Mouse (Mus musculus) stomach, embryonic 15.5 days (tissue): ENCODE data around the gene Gm45021. TPM values are rescaled to one million over a fixed set of nuclear protein-coding genes. Genes with fewer than 3 reads are reported as not detected.

ENCODE experiments used
- ATAC-seq: fragments of 200-750 bp; cut with Nextera tagmentation; 2 replicates; pipeline ENCODE4 v1.8.0; 2017; ENCODE audit warnings: low read depth, moderate number of reproducible peaks, moderate TSS enrichment; ENCODE audit not compliant: insufficient read depth, low FRiP score
- H3K27ac ChIP-seq: fragments of 300-500 bp; sonication (generic); 2 replicates; pipeline ENCODE4 v1.5.1; 2015; ENCODE audit warnings: mild to moderate bottlenecking, inconsistent platforms
- H3K27me3 ChIP-seq: fragments of 300-500 bp; sonication (generic); replicated peaks from 2 replicates; pipeline ENCODE4 v1.6.1; 2015; ENCODE audit warnings: inconsistent platforms
- H3K36me3 ChIP-seq: fragments of 300-500 bp; sonication (generic); 2 replicates; pipeline ENCODE4 v1.6.1; 2015; ENCODE audit warnings: inconsistent platforms
- H3K4me1 ChIP-seq: fragments of 300-500 bp; sonication (generic); 2 replicates; pipeline ENCODE4 v1.6.1; 2015; ENCODE audit warnings: inconsistent platforms
- H3K4me2 ChIP-seq: fragments of 300-500 bp; sonication (generic); 2 replicates; pipeline ENCODE4 v1.6.1; 2015; ENCODE audit warnings: mild to moderate bottlenecking, inconsistent platforms
- H3K4me3 ChIP-seq: fragments of 300-500 bp; sonication (generic); replicated peaks from 2 replicates; pipeline ENCODE4 v1.5.1; 2015; ENCODE audit warnings: inconsistent platforms
- H3K9ac ChIP-seq: fragments of 300-500 bp; sonication (generic); 2 replicates; pipeline ENCODE4 v1.6.1; 2015; ENCODE audit warnings: inconsistent platforms
- H3K9me3 ChIP-seq: fragments of 300-500 bp; sonication (generic); 2 replicates; pipeline ENCODE4 v1.6.1; 2016; ENCODE audit warnings: inconsistent platforms
- WGBS: fragments of 180-500 bp; shearing (Covaris S2); methylation state at CpG from one replicate; pipeline ENCODE4 v1.1.7; 2015; 5-methylcytosine and 5-hydroxymethylcytosine counted together
- polyA plus RNA-seq: library from polyadenylated mRNA; unstranded; fragments of >200 nt; fragmentation: Nextera tagmentation; extraction: Ambion mirVana; gene quantifications from 2 replicates; pipeline ENCODE4 v1.2.1, GENCODE M21; 2015

The Gm45021 gene
- polyA plus RNA-seq, 1 experiment from 2014 or later: not detected

GRCm38 (mm10) chr6:48573981-48574380 lies 15.4 kb upstream of the Gm45021 start:
- 60% methylated on average over 3 of the region's 3 CpGs for WGBS

GRCm38 (mm10) chr6:48578736-48579135 lies 10.7 kb upstream of the Gm45021 start:
- no peak overlapping the region for H3K9ac ChIP-seq
- 29% methylated on average over 5 of the region's 5 CpGs for WGBS
- H3K9me3 ChIP-seq: no peaks in the 10 kb centered on the region
- ATAC-seq: no peak
- no peaks in the 10 kb centered on the region for H3K27me3 ChIP-seq
- H3K36me3 ChIP-seq: no peaks in the 10 kb centered on the region
- H3K4me2 ChIP-seq: no peak overlapping the region
- H3K4me3 ChIP-seq: no peak overlapping the region
- peaks cover 3% of the 10 kb centered on the region; the same call in 1 of the 2 replicates for H3K4me1 ChIP-seq
- H3K27ac ChIP-seq: peak overlapping the region; percentile 78

More at GRCm38 (mm10) chr6:48573981-48574380, 15.4 kb upstream of the Gm45021 start:
- no peaks in the 10 kb centered on the region for H3K9me3 ChIP-seq
- H3K36me3 ChIP-seq: no peaks in the 10 kb centered on the region
- H3K27me3 ChIP-seq: no peaks in the 10 kb centered on the region
- H3K4me1 ChIP-seq: peaks cover 9% of the 10 kb centered on the region
- H3K4me2 ChIP-seq: no peak overlapping the region
- H3K4me3 ChIP-seq: no peak overlapping the region
- no peak for ATAC-seq
- H3K27ac ChIP-seq: peak overlapping the region; percentile 54
- no peak overlapping the region for H3K9ac ChIP-seq

DNA sequence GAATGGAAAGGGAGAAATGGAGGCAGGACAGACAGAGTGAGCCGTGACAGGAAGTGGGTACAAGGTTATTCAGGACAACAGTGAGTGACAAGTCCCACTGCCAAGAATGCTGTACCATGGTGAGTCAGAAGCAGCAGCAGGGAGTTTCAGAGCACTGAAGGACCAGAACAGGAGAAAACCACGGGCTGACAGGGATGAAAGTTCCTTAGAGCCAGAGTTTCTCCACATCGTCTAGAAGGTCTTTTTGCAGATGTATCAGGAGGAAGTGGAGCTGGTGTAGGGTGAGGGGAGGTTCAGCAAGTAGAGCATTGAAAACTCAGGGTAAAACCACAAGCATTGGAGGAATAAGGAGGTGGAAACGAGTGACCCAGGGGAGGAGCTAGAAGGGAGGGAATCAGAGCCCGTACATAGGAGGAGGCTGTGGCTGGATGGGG lies 10.2 kb upstream of the Gm45021 start:
- Histone ChIP-seq H3K4me3 (no peak overlapping the region), H3K9me3 (no peaks in the 10 kb centered on the region), H3K9ac (no peak overlapping the region), H3K36me3 (no peaks in the 10 kb centered on the region), H3K4me2 (no peak overlapping the region; the same call in 1 of the 2 replicates), H3K27me3 (no peaks in the 10 kb centered on the region), H3K27ac (peak overlapping the region; percentile 78), H3K4me1 (peaks cover 3% of the 10 kb centered on the region; the same call in 1 of the 2 replicates)
- ATAC-seq: no peak; the same call in 1 of the 2 replicates
- WGBS: 17% methylated on average over 5 of the region's 5 CpGs

- no peak overlapping the region for H3K9ac ChIP-seq
- H3K27ac ChIP-seq: no peak overlapping the region
- H3K36me3 ChIP-seq: no peaks in the 10 kb centered on the region
- 39% methylated on average over 3 of the region's 3 CpGs for WGBS
- no peaks in the 10 kb centered on the region for H3K27me3 ChIP-seq
- H3K9me3 ChIP-seq: no peaks in the 10 kb centered on the region
- H3K4me3 ChIP-seq: no peak overlapping the region
- peaks cover 3% of the 10 kb centered on the region; the same call in 1 of the 2 replicates for H3K4me1 ChIP-seq
- ATAC-seq: no peak
- no peak overlapping the region for H3K4me2 ChIP-seq
These were observed 8.2 kb upstream of the Gm45021 start for GRCm38 (mm10) chr6:48581257-48581656.

- 75% methylated on average over 3 of the region's 3 CpGs for WGBS
- Histone ChIP-seq H3K4me1 (peaks cover 3% of the 10 kb centered on the region; the same call in 1 of the 2 replicates), H3K27ac (no peak overlapping the region), H3K4me2 (no peak overlapping the region), H3K4me3 (no peak overlapping the region), H3K9ac (no peak overlapping the region), H3K9me3 (no peaks in the 10 kb centered on the region), H3K27me3 (no peaks in the 10 kb centered on the region), H3K36me3 (no peaks in the 10 kb centered on the region)
- ATAC-seq: no peak
These were observed 7.4 kb upstream of the Gm45021 start for GRCm38 (mm10) chr6:48582037-48582436.

GRCm38 (mm10) chr6:48591221-48591845 lies 1.9 kb downstream of the Gm45021 start:
- H3K36me3 ChIP-seq: peaks cover 6% of the 10 kb centered on the region
- H3K4me1 ChIP-seq: peaks cover 16% of the 10 kb centered on the region
- H3K9ac ChIP-seq: no peak overlapping the region
- H3K27ac ChIP-seq: no peak overlapping the region
- H3K4me2 ChIP-seq: no peak overlapping the region
- H3K4me3 ChIP-seq: no peak overlapping the region
- no peaks in the 10 kb centered on the region for H3K9me3 ChIP-seq
- ATAC-seq: no peak
- WGBS: 79% methylated on average over 3 of the region's 3 CpGs
- no peaks in the 10 kb centered on the region for H3K27me3 ChIP-seq

- no peak overlapping the region for H3K9ac ChIP-seq
- WGBS: 85% methylated on average over 6 of the region's 6 CpGs
- no peak for ATAC-seq
These were observed 2.5 kb downstream of the Gm45021 start for GRCm38 (mm10) chr6:48591871-48592270.

GRCm38 (mm10) chr6:48593158-48594042 lies 4.0 kb downstream of the Gm45021 start, which contains the start of the genes Repin1 and Gm44965:
Repin1 (plus strand) TSS chr6:48593883.
Gm44965 (plus strand) TSS chr6:48593941.
- peak within 1 kb of the TSS; percentile 80 for H3K4me2 ChIP-seq
- no peaks in the 10 kb centered on the region for H3K27me3 ChIP-seq
- ATAC-seq: peak; percentile 89
- peak within 1 kb of the TSS; percentile 86 for H3K9ac ChIP-seq
- peak within 1 kb of the TSS; percentile 81 for H3K4me3 ChIP-seq
- WGBS: 6% methylated on average over 45 of the region's 45 CpGs
- no peaks in the 10 kb centered on the region; the same call in 1 of the 2 replicates for H3K9me3 ChIP-seq
- peaks cover 27% of the 10 kb centered on the region for H3K36me3 ChIP-seq
- peak within 1 kb of the TSS; percentile 84 for H3K27ac ChIP-seq
- peaks cover 16% of the 10 kb centered on the region for H3K4me1 ChIP-seq

More at GRCm38 (mm10) chr6:48591871-48592270, 2.5 kb downstream of the Gm45021 start:
- H3K36me3 ChIP-seq: peaks cover 12% of the 10 kb centered on the region
- H3K4me3 ChIP-seq: no peak overlapping the region
- no peaks in the 10 kb centered on the region; the same call in 1 of the 2 replicates for H3K9me3 ChIP-seq
- peaks cover 16% of the 10 kb centered on the region for H3K4me1 ChIP-seq
- no peak overlapping the region for H3K4me2 ChIP-seq
- H3K27ac ChIP-seq: no peak overlapping the region
- no peaks in the 10 kb centered on the region for H3K27me3 ChIP-seq

- Histone ChIP-seq H3K36me3 (peaks cover 35% of the 10 kb centered on the region), H3K27ac (peak overlapping the region; percentile 84), H3K27me3 (no peaks in the 10 kb centered on the region), H3K9ac (peak overlapping the region; percentile 86), H3K9me3 (no peaks in the 10 kb centered on the region; the same call in 1 of the 2 replicates), H3K4me1 (peaks cover 16% of the 10 kb centered on the region), H3K4me2 (peak overlapping the region; percentile 80), H3K4me3 (peak overlapping the region; percentile 81)
- peak; percentile 16; the same call in 1 of the 2 replicates for ATAC-seq
- under 1% methylated on average over 37 of the region's 41 CpGs for WGBS
These were observed 4.8 kb downstream of the Gm45021 start for GRCm38 (mm10) chr6:48594043-48594738.

GRCm38 (mm10) chr6:48595278-48595677 lies 5.9 kb downstream of the Gm45021 start:
- Histone ChIP-seq H3K9me3 (no peaks in the 10 kb centered on the region; the same call in 1 of the 2 replicates), H3K36me3 (peaks cover 43% of the 10 kb centered on the region), H3K9ac (no peak overlapping the region), H3K4me1 (peaks cover 16% of the 10 kb centered on the region), H3K27me3 (no peaks in the 10 kb centered on the region), H3K4me2 (peak overlapping the region; percentile 80), H3K27ac (no peak overlapping the region), H3K4me3 (peak overlapping the region; percentile 81; the same call in 1 of the 2 replicates)
- no peak for ATAC-seq
- 64% methylated on average over 1 of the region's 1 CpGs for WGBS

GRCm38 (mm10) chr6:48596545-48597232 lies 7.3 kb downstream of the Gm45021 start:
- H3K4me1 ChIP-seq: peaks cover 22% of the 10 kb centered on the region
- no peak overlapping the region for H3K4me2 ChIP-seq
- peaks cover 48% of the 10 kb centered on the region for H3K36me3 ChIP-seq
- H3K27ac ChIP-seq: no peak overlapping the region
- no peak overlapping the region for H3K4me3 ChIP-seq
- WGBS: 95% methylated on average over 45 of the region's 45 CpGs
- H3K9me3 ChIP-seq: no peaks in the 10 kb centered on the region; the same call in 1 of the 2 replicates
- no peak overlapping the region for H3K9ac ChIP-seq
- no peak for ATAC-seq
- H3K27me3 ChIP-seq: no peaks in the 10 kb centered on the region
